Mouse (Mus musculus) ES-Bruce4 (cell line): ENCODE measurements around the gene Ptgfrn. TPM values are rescaled to one million over a fixed set of nuclear protein-coding genes. Genes with fewer than 3 reads are reported as not detected.

Experiments
- H3K27ac ChIP-seq: 2 replicates; pipeline ENCODE4 v1.5.1; 2012; ENCODE audit warnings: low read length, inconsistent platforms; ENCODE audit not compliant: insufficient read depth
- H3K27me3 ChIP-seq: 2 replicates; pipeline ENCODE4 v1.6.1; 2012; ENCODE audit warnings: mild to moderate bottlenecking, low read length, inconsistent platforms; ENCODE audit not compliant: control insufficient read depth, poor library complexity, insufficient read depth, severe bottlenecking
- H3K36me3 ChIP-seq: 2 replicates; pipeline ENCODE4 v1.6.1; 2012; ENCODE audit warnings: inconsistent platforms, mild to moderate bottlenecking, low read length, moderate library complexity; ENCODE audit not compliant: control insufficient read depth, poor library complexity, insufficient read depth, severe bottlenecking
- H3K4me1 ChIP-seq: one replicate; pipeline ENCODE4 v1.8.1; 2011; ENCODE audit warnings: low read length; ENCODE audit not compliant: control insufficient read depth, insufficient read depth
- H3K4me3 ChIP-seq: 2 replicates; pipeline ENCODE4 v1.5.1; 2011; ENCODE audit warnings: low read depth, mild to moderate bottlenecking, low read length
- H3K9ac ChIP-seq: 2 replicates; pipeline ENCODE4 v1.6.1; 2012; ENCODE audit warnings: low read depth, mild to moderate bottlenecking, inconsistent platforms; ENCODE audit not compliant: poor library complexity, severe bottlenecking
- H3K9me3 ChIP-seq: replicated peaks from 2 replicates; pipeline ENCODE4 v1.6.1; 2012; ENCODE audit warnings: mild to moderate bottlenecking, low read length, inconsistent platforms; ENCODE audit not compliant: control insufficient read depth, poor library complexity, insufficient read depth, severe bottlenecking
- CTCF ChIP-seq: IDR thresholded peaks from one replicate; pipeline ENCODE4 v1.8.1; 2011; ENCODE audit warnings: low read depth, low read length
- EP300 ChIP-seq: IDR thresholded peaks from 2 replicates; pipeline ENCODE4 v1.6.1; 2011; ENCODE audit warnings: low read depth, low read length; ENCODE audit not compliant: insufficient read depth
- POLR2A ChIP-seq: IDR thresholded peaks from one replicate; pipeline ENCODE4 v1.8.1; 2011; ENCODE audit warnings: low read length; ENCODE audit not compliant: insufficient read depth
- polyA plus RNA-seq: library from polyadenylated mRNA; stranded (reverse); fragments of >200 nt; gene quantifications from 2 replicates; pipeline ENCODE4 v1.2.4, GENCODE M21; 2011; ENCODE audit warnings: low read depth; ENCODE audit not compliant: missing spikeins, insufficient read depth, insufficient read length

Gene Ptgfrn
- polyA plus RNA-seq, 1 experiment = 60.7 TPM

DNA sequence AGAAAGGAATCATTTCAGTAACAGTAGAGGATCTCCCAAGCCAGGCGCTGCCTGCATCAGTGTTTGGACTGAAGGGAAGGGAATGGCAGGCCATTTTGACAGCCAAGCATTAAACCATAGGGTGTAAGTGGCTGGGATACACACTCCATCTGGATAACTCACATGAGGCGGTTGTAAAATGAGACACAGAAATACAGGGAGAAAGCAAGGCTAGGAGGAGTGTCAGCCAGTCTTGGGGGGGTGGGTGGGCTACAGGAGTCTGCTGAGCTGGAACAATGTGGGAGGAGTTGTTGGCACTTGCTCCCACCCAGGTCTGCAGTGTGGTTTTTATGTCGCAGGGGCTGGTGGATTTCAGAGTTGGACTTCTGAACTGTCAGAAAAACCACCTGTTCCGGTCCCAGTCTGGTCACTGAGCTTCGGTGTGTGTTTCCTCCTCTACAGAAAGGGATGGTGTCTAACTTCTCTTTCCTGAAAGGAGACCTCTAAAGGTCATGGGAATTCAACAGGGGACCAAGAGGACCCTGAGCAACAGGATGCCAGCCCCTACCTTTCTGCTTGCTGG, 72.0 kb downstream of the Ptgfrn start:
- TF ChIP-seq CTCF (no peak), POLR2A (no peak), EP300 (no peak)
- Histone ChIP-seq H3K4me3 (no peak overlapping the region), H3K4me1 (peaks cover 2% of the 10 kb centered on the region), H3K27ac (no peak overlapping the region), H3K36me3 (peaks cover 2% of the 10 kb centered on the region; the same call in 1 of the 2 replicates), H3K27me3 (no peaks in the 10 kb centered on the region), H3K9me3 (no peaks in the 10 kb centered on the region), H3K9ac (no peak overlapping the region)

- Histone ChIP-seq H3K36me3 (0 out of 2 replicates have a peak, but pooled peaks cover 2% of the 10 kb centered on the region), H3K9ac (no peak overlapping the region), H3K4me3 (no peak overlapping the region), H3K4me1 (peaks cover 2% of the 10 kb centered on the region), H3K27me3 (no peaks in the 10 kb centered on the region), H3K27ac (no peak overlapping the region), H3K9me3 (no peaks in the 10 kb centered on the region)
- TF ChIP-seq EP300 (no peak), CTCF (no peak), POLR2A (no peak)
These were observed 74.1 kb downstream of the Ptgfrn start for GRCm38 (mm10) chr3:101036001-101036400.

DNA sequence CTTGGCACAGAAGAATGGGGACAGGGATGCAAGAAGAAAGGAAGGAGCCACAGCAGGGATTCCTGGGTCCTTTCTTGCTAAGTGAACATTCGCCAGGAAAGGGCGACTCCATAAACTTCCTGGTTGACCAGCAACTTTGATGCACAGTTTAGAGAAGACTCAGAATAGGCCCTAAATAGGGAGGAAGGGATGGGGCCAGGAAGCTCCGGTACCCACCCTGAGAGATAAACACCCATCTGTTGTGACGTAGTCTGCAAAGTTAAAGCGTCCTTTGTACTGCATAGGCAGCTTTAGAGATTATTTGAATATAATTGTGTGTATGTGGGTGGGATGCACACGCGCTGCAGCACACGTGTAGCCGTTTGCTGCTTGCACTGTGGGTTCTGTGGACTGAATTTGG, 75.6 kb downstream of the Ptgfrn start:
- no peaks in the 10 kb centered on the region for H3K36me3 ChIP-seq
- H3K4me3 ChIP-seq = no peak overlapping the region
- peaks cover 3% of the 10 kb centered on the region for H3K4me1 ChIP-seq
- H3K9ac ChIP-seq = no peak overlapping the region
- H3K9me3 ChIP-seq = no peaks in the 10 kb centered on the region
- H3K27ac ChIP-seq = no peak overlapping the region
- H3K27me3 ChIP-seq = no peaks in the 10 kb centered on the region
- TF ChIP-seq POLR2A = no peak
- no peak for TF ChIP-seq CTCF
- no peak for TF ChIP-seq EP300

- no peaks in the 10 kb centered on the region for H3K27me3 ChIP-seq
- H3K9ac ChIP-seq = no peak overlapping the region
- no peaks in the 10 kb centered on the region for H3K36me3 ChIP-seq
- H3K4me1 ChIP-seq = peaks cover 3% of the 10 kb centered on the region
- TF ChIP-seq EP300 (no peak), POLR2A (no peak), CTCF (no peak)
- no peak overlapping the region for H3K27ac ChIP-seq
- no peaks in the 10 kb centered on the region for H3K9me3 ChIP-seq
- H3K4me3 ChIP-seq = no peak overlapping the region
These were observed 76.4 kb downstream of the Ptgfrn start for GRCm38 (mm10) chr3:101033644-101034043.

DNA sequence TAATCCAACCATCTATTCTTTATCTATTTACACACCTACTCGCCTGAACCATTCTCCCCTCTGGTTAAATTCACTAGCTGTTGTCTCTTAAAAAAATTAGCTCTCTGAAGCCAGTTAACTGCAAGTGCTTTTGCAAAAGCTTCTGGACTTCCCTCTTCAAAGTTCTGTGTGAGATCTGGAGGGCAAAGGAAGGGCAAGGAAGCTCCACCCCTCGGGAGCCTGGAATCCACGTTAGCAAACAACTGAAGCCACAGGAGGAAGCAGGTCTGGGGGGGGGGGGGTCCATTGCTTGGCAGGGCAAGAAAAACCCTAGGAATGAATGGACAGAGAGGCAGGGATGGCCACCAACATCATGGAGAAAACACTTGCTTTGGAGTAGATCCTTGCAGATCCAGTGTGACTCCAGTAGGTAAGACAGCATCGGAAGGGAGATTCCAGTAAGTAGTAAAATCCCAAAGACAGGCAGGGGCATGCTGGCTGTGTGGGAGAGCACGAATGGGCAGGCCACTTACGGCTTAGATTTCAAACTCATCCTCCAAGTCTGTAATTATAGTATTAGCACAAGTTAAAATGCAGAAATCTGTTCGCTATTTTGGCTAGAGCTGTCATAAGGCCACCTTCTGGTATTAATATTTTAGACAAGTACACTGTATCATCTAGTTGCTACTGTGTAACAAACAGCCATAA, 78.5 kb downstream of the Ptgfrn start:
- Histone ChIP-seq H3K27ac (no peak overlapping the region), H3K9me3 (no peaks in the 10 kb centered on the region), H3K27me3 (no peaks in the 10 kb centered on the region), H3K4me3 (no peak overlapping the region), H3K36me3 (no peaks in the 10 kb centered on the region), H3K9ac (no peak overlapping the region), H3K4me1 (peaks cover 3% of the 10 kb centered on the region)
- TF ChIP-seq CTCF = no peak
- no peak for TF ChIP-seq EP300
- TF ChIP-seq POLR2A = no peak

DNA sequence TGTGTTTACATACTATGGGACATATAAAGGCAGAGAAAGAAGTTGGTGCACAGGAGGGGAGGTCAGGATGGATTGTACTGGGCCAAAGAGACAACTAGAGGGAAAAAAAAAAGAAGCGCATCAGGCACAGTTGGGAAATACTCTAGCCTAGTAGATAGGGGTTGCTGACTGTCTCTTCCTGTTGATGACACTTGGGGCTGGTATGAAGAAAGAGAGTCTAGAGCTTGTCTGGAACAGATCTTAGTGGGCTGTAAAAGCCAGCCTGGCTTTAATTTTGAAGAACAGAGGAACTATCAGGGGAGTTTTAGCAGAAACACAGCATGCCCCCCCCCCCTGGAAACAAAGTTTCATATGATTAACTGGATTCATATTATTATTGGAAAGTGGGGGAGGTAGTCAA, 79.4 kb downstream of the Ptgfrn start:
- TF ChIP-seq POLR2A (no peak), EP300 (no peak)
- Histone ChIP-seq H3K36me3 (no peaks in the 10 kb centered on the region), H3K9ac (no peak overlapping the region), H3K27me3 (no peaks in the 10 kb centered on the region), H3K9me3 (no peaks in the 10 kb centered on the region), H3K27ac (no peak overlapping the region), H3K4me3 (no peak overlapping the region), H3K4me1 (peaks cover 3% of the 10 kb centered on the region)
